In the genomic region with DNA sequence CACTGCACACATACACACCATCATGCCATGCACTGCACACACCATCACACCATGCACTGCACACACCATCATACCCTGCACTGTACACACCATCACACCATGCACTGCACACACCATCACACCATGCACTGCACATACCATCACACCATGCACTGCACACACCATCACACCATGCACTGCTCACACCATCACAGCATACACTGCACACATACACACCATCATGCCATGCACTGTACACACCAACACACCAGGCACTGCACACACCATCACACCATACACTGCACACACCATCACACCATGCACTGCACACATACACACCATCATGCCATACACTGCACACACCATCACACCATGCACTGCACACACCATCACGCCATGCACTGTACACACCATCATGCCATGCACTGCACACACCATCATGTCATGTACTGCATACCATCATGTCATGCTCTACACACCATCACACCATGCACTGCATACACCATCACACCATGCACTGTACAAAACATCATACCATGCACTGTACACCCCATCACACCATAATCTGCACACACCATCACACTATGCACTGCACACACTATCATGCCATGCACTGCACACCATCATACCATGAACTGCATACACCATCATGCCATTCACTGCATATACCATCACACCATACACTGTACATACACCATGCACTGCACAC, we compare ENCODE assay signal across 23 mouse cellular contexts. TPM values are rescaled to one million over a fixed set of nuclear protein-coding genes. Genes with fewer than 3 reads are reported as not detected.
DNase-seq lines count a peak whose midpoint lies in the region; ATAC-seq and TF ChIP-seq lines count a peak whose summit lies in the region.
"Had no signal": no experiment of that assay in that cellular context is flagged by ENCODE, and none has a peak within 500 bp of the region (broad histone marks: within the 10 kb centered on the region; RNA-seq: fewer than 3 reads in every experiment).

No protein-coding gene starts in this region.

- TF ChIP-seq CTCF in heart, adult 2 months (IDR thresholded peaks at IDR 0.05) = no peak
- TF ChIP-seq CTCF in MEL (IDR thresholded peaks at IDR 0.05 in 2 of 3, conservative IDR thresholded peaks at IDR 0.05 in 1 of 3; ENCODE audit: control insufficient read depth in 1 of 3, insufficient read depth in 1 of 3, low read depth in 2 of 3, low read length in 3 of 3, poor library complexity in 1 of 3, severe bottlenecking in 1 of 3) = no peak

- WGBS in heart, adult 2 months = 85% methylated on average over 1 of the region's 1 CpGs
- WGBS in midbrain, embryonic 16.5 days = 93% methylated on average over 1 of the region's 1 CpGs
- 94% methylated on average over 1 of the region's 1 CpGs for WGBS in midbrain, embryonic 10.5 days

- no peaks in the 10 kb centered on the region for H3K36me3 ChIP-seq in heart, adult 2 months (ENCODE audit: control insufficient read depth, insufficient read depth, low read length)
- no peaks in the 10 kb centered on the region for H3K36me3 ChIP-seq in midbrain, embryonic 16.5 days (ENCODE audit: control insufficient read depth, insufficient read depth, low read length)
- no peaks in the 10 kb centered on the region for H3K36me3 ChIP-seq in midbrain, embryonic 10.5 days
- H3K36me3 ChIP-seq in MEL (ENCODE audit: control insufficient read depth in 1 of 2, insufficient read depth in 2 of 2, low read length in 2 of 2) = no peaks in the 10 kb centered on the region
- H3K36me3 ChIP-seq: embryonic facial prominence, embryonic 15.5 days; heart, embryonic 10.5 days; hindbrain, embryonic 12.5 days had no signal

- H3K27me3 ChIP-seq in heart, adult 2 months (ENCODE audit: control insufficient read depth, insufficient read depth, low read length) = no peaks in the 10 kb centered on the region
- no peaks in the 10 kb centered on the region for H3K27me3 ChIP-seq in midbrain, embryonic 16.5 days (ENCODE audit: control insufficient read depth, insufficient read depth, low read depth, low read length)
- no peaks in the 10 kb centered on the region for H3K27me3 ChIP-seq in midbrain, embryonic 10.5 days (ENCODE audit: low read depth, poor library complexity, severe bottlenecking)
- no peaks in the 10 kb centered on the region for H3K27me3 ChIP-seq in MEL (ENCODE audit: control insufficient read depth in 1 of 2, insufficient read depth in 2 of 2, low read length in 2 of 2)
- H3K27me3 ChIP-seq: embryonic facial prominence, embryonic 15.5 days; hindbrain, embryonic 12.5 days had no signal

- TF ChIP-seq RAD21 in MEL (IDR thresholded peaks at IDR 0.05; ENCODE audit: low read depth, low read length) = no peak

- no peaks in the 10 kb centered on the region for H3K4me1 ChIP-seq in heart, adult 2 months (ENCODE audit: control insufficient read depth, insufficient read depth, low read length)
- H3K4me1 ChIP-seq in midbrain, embryonic 16.5 days (ENCODE audit: control insufficient read depth, insufficient read depth, low read length) = no peaks in the 10 kb centered on the region
- H3K4me1 ChIP-seq in midbrain, embryonic 10.5 days = no peaks in the 10 kb centered on the region
- no peaks in the 10 kb centered on the region; a peak in 1 of 4 replicates for H3K4me1 ChIP-seq in MEL (ENCODE audit: control insufficient read depth in 1 of 2, insufficient read depth in 2 of 2, low read length in 2 of 2)
- H3K4me1 ChIP-seq: embryonic facial prominence, embryonic 15.5 days; heart, embryonic 10.5 days; hindbrain, embryonic 12.5 days had no signal

- peak; percentile 36; the same call in 1 of the 2 replicates for ATAC-seq in midbrain, embryonic 16.5 days
- ATAC-seq: activated CD4-positive, CD25-positive, alpha-beta regulatory T cell, adult 4 months; hindbrain, embryonic 16.5 days; inflammation-experienced regulatory T-cells, adult 6 months; Patski had no signal

- no peak overlapping the region for H3K27ac ChIP-seq in heart, adult 2 months
- no peak overlapping the region for H3K27ac ChIP-seq in midbrain, embryonic 16.5 days (ENCODE audit: low read length)
- no peak overlapping the region for H3K27ac ChIP-seq in midbrain, embryonic 10.5 days (replicated peaks)
- no peak overlapping the region for H3K27ac ChIP-seq in MEL (ENCODE audit: control insufficient read depth, low read depth, low read length)
- H3K27ac ChIP-seq: embryonic facial prominence, embryonic 15.5 days; gastrocnemius, adult 2 months; heart, embryonic 10.5 days; hindbrain, embryonic 12.5 days had no signal

- TF ChIP-seq EP300 in heart, adult 2 months (IDR thresholded peaks at IDR 0.05; ENCODE audit: insufficient read depth, low read depth, low read length) = no peak
- TF ChIP-seq EP300 in MEL (IDR thresholded peaks at IDR 0.05; ENCODE audit: low read depth in 1 of 2, low read length in 2 of 2) = no peak

- TF ChIP-seq POLR2A in heart, adult 2 months (IDR thresholded peaks at IDR 0.05; ENCODE audit: insufficient read depth, low read depth, low read length) = no peak
- no peak for TF ChIP-seq POLR2A in MEL (IDR thresholded peaks at IDR 0.05; ENCODE audit: control insufficient read depth in 1 of 2, insufficient read depth in 1 of 2, low read depth in 1 of 2, low read length in 2 of 2, poor library complexity in 1 of 2)

- DNase-seq in heart, adult 11 months = peak; percentile 60
- DNase-seq in heart, adult 2 months = no peak
- no peak for DNase-seq in midbrain, embryonic 10.5 days (ENCODE audit: low spot score)
- no peak for DNase-seq in MEL (ENCODE audit: low read depth, low spot score)
- DNase-seq in kidney, adult 18-20 months = no peak
- DNase-seq in kidney, postnatal 36 days = no peak
- DNase-seq: adrenal gland, postnatal 25 days; cerebellum, adult 18-20 months; cerebellum, adult 9-11 months; cerebellum, postnatal 36 days; gastrocnemius, adult 2 months; gastrocnemius, postnatal 25 days; heart, postnatal 10 days; heart, postnatal 4 days had no signal

- H3K9me3 ChIP-seq in midbrain, embryonic 16.5 days (replicated peaks; ENCODE audit: control insufficient read depth, low read length, poor library complexity, severe bottlenecking) = no peaks in the 10 kb centered on the region
- no peaks in the 10 kb centered on the region for H3K9me3 ChIP-seq in midbrain, embryonic 10.5 days (replicated peaks)
- no peaks in the 10 kb centered on the region for H3K9me3 ChIP-seq in MEL (replicated peaks; ENCODE audit: insufficient read depth, low read length)
- H3K9me3 ChIP-seq: embryonic facial prominence, embryonic 15.5 days; heart, embryonic 10.5 days; hindbrain, embryonic 12.5 days had no signal

- H3K79me2 ChIP-seq in heart, adult 2 months (replicated peaks; ENCODE audit: control insufficient read depth, insufficient read depth, low read length) = no peaks in the 10 kb centered on the region
- no peaks in the 10 kb centered on the region for H3K79me2 ChIP-seq in MEL (ENCODE audit: control insufficient read depth, insufficient read depth, low read length, poor library complexity)

- H3K9ac ChIP-seq in heart, adult 2 months (ENCODE audit: low read depth, low read length) = no peak overlapping the region
- no peak overlapping the region for H3K9ac ChIP-seq in midbrain, embryonic 16.5 days (ENCODE audit: low read depth, low read length)
- no peak overlapping the region for H3K9ac ChIP-seq in MEL (ENCODE audit: control insufficient read depth, low read depth, low read length, poor library complexity, severe bottlenecking)
- H3K9ac ChIP-seq: embryonic facial prominence, embryonic 15.5 days; hindbrain, embryonic 12.5 days had no signal

- intact Hi-C loops in heart, adult 2 months (cut with DNase I) = no loop called here

- no peak overlapping the region for H3K4me3 ChIP-seq in heart, adult 2 months
- H3K4me3 ChIP-seq in midbrain, embryonic 16.5 days (ENCODE audit: low read depth, low read length) = no peak overlapping the region
- H3K4me3 ChIP-seq in midbrain, embryonic 10.5 days = no peak overlapping the region
- no peak overlapping the region for H3K4me3 ChIP-seq in MEL (ENCODE audit: control insufficient read depth in 1 of 2, insufficient read depth in 1 of 2, low read depth in 2 of 2, low read length in 2 of 2)
- H3K4me3 ChIP-seq: embryonic facial prominence, embryonic 15.5 days; erythroblast, embryonic 14.5 days; gastrocnemius, adult 2 months; heart, embryonic 10.5 days; hindbrain, embryonic 12.5 days had no signal

- H3K4me2 ChIP-seq in midbrain, embryonic 16.5 days (ENCODE audit: low read length) = no peak overlapping the region
- H3K4me2 ChIP-seq: embryonic facial prominence, embryonic 15.5 days; hindbrain, embryonic 12.5 days had no signal

TF ChIP-seq in MEL, 35 proteins besides CTCF, POLR2A, EP300 and RAD21:
- TF ChIP-seq POLR2AphosphoS5 (IDR thresholded peaks at IDR 0.05; ENCODE audit: borderline replicate concordance, low read depth, low read length) (0 out of 2 replicates have a peak, but pooled peaks have one; percentile 95), MAX (IDR thresholded peaks at IDR 0.05; ENCODE audit: low read length) (no peak)
TF ChIP-seq in MEL: peak in this region for 1.

RNA-seq across cellular contexts. Expression of gene Panx1, which starts 56.5 kb away (rescaled TPM):
- 1 to 10 TPM; 3.8 to 4.5 TPM for total RNA-seq in heart, adult 2 months (2021)
- 5.6 and 6.0 TPM in 2 replicates for polyA plus RNA-seq in heart, adult 2 months (2012; rRNA removed)
- polyA plus RNA-seq in midbrain, embryonic 16.5 days (2015; fragmentation: Nextera tagmentation; extraction: Ambion mirVana) = 165 and 168 TPM in 2 replicates
- polyA plus RNA-seq in midbrain, embryonic 10.5 days (2016; fragmentation: Nextera tagmentation; extraction: Ambion mirVana) = 77.7 and 85.5 TPM in 2 replicates
- total RNA-seq in MEL (2012; rRNA removed) = 10.6 and 12.5 TPM in 2 replicates
- 10 to 100 TPM in 1 of 2 experiments, not detected in 1; 20.3 TPM for polyA plus RNA-seq in MEL (2012; ENCODE audit: insufficient read depth in 1 of 2, insufficient read length in 2 of 2, low read depth in 1 of 2, low replicate concordance in 2 of 2, missing spikeins in 1 of 2)
